Mouse (Mus musculus) midbrain, embryonic 15.5 days (tissue): ENCODE results near the gene Ccnjl. TPM values are rescaled to one million over a fixed set of nuclear protein-coding genes. Genes with fewer than 3 reads are reported as not detected.

Source experiments
- ATAC-seq: fragments of 200-750 bp; cut with Nextera tagmentation; replicated peaks from 2 replicates; pipeline ENCODE4 v1.8.0; 2017; ENCODE audit warnings: moderate TSS enrichment
- H3K27ac ChIP-seq: fragments of 300-500 bp; sonication (generic); 2 replicates; pipeline ENCODE4 v1.5.1; 2015; ENCODE audit warnings: mild to moderate bottlenecking, inconsistent platforms
- H3K27me3 ChIP-seq: fragments of 300-500 bp; sonication (generic); replicated peaks from 2 replicates; pipeline ENCODE4 v1.6.1; 2015; ENCODE audit warnings: inconsistent platforms
- H3K36me3 ChIP-seq: fragments of 300-500 bp; sonication (generic); replicated peaks from 2 replicates; pipeline ENCODE4 v1.6.1; 2015; ENCODE audit warnings: inconsistent platforms
- H3K4me1 ChIP-seq: fragments of 300-500 bp; sonication (generic); 2 replicates; pipeline ENCODE4 v1.6.1; 2015; ENCODE audit warnings: inconsistent platforms
- H3K4me2 ChIP-seq: fragments of 300-500 bp; sonication (generic); 2 replicates; pipeline ENCODE4 v1.6.1; 2015; ENCODE audit warnings: inconsistent platforms, mild to moderate bottlenecking, moderate library complexity
- H3K4me3 ChIP-seq: fragments of 300-500 bp; sonication (generic); 2 replicates; pipeline ENCODE4 v1.5.1; 2015; ENCODE audit warnings: mild to moderate bottlenecking, inconsistent platforms
- H3K9ac ChIP-seq: fragments of 300-500 bp; sonication (generic); 2 replicates; pipeline ENCODE4 v1.6.1; 2015; ENCODE audit warnings: mild to moderate bottlenecking, inconsistent platforms
- H3K9me3 ChIP-seq: fragments of 300-500 bp; sonication (generic); 2 replicates; pipeline ENCODE4 v1.6.1; 2016; ENCODE audit warnings: inconsistent platforms
- WGBS: fragments of 180-500 bp; shearing (Covaris S2); methylation state at CpG from one replicate; pipeline ENCODE4 v1.1.7; 2015; ENCODE audit warnings: mixed read lengths; 5-methylcytosine and 5-hydroxymethylcytosine counted together
- polyA plus RNA-seq: library from polyadenylated mRNA; unstranded; fragments of >200 nt; fragmentation: Nextera tagmentation; extraction: Ambion mirVana; gene quantifications from 2 replicates; pipeline ENCODE4 v1.2.1, GENCODE M21; 2015

Ccnjl gene
- polyA plus RNA-seq: 13.7 and 15.3 TPM in 2 replicates

DNA sequence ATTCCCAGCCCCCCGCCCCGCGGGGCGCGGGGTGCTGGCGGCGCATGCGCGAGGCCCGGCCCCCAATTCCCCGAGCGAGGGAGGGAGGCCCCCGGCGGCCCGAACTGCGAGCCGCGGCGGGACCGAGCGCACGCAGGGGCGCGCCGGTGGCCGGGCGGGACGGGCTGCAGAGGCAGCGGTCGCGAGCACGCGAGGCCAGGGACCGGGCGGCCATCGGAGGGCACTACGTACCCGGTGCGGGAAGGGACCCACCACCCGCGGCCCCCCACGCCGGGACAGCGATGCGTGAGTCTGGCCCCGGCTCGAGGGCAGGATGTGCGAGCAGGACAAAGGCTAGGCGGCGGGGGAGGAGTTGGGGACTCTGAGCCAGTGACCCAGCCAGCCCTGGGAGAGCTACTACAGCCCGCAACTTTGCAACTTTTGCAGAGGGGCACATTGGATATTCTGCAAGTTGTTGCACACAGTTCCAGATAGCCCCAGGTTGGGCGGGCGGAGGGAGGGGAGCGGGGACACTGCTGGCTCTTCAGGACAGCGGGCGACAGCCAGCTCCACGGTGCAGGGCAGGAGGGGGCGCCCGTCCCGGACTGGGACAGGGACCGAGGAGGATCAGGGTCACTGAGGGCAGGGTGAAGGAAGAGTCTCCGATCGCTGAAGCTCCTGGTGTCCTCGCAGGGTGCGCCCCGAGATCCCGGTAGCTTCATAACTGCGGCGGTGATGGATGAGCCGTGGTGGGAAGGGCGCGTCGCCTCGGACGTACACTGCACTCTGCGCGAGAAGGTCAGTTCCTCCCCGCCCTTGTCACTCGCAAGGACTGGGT is at the start of gene Ccnjl:
Gene Ccnjl, plus strand, starts transcription at position 102 of the 817 bp plus-strand sequence.
- peak within 1 kb of the TSS; percentile 94 for H3K4me2 ChIP-seq
- peak; percentile 84 for ATAC-seq
- no peaks in the 10 kb centered on the region for H3K36me3 ChIP-seq
- H3K9ac ChIP-seq: peak within 1 kb of the TSS; percentile 53
- H3K4me1 ChIP-seq: peaks cover 37% of the 10 kb centered on the region
- no peaks in the 10 kb centered on the region for H3K27me3 ChIP-seq
- H3K27ac ChIP-seq: peak within 1 kb of the TSS; percentile 71
- H3K4me3 ChIP-seq: peak within 1 kb of the TSS; percentile 59
- no peaks in the 10 kb centered on the region for H3K9me3 ChIP-seq
- under 1% methylated on average over 76 of the region's 79 CpGs for WGBS

DNA sequence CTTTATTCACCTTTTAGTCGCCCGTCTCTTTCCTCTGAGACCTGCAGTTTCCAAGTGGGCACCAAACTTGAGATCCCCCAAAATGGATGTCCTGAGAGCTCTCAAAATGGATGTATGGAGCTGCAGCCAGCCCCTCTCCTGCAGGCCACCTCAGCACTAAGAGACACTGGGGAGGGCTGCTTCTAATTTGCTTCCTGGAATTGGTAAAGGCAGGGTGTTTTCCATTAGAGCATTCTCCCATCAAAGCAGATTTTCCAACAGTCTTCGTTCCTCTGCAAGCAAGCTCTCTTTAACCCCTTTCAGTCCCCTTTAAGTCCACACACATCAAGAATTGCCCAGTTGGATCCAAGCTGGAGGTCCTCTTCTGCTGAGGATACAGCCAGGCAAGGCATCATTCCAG is 49.2 kb upstream of the Ccnjl start:
- no peak overlapping the region for H3K4me3 ChIP-seq
- no peak overlapping the region for H3K27ac ChIP-seq
- no peak for ATAC-seq
- no peaks in the 10 kb centered on the region for H3K36me3 ChIP-seq
- 91% methylated on average over 3 of the region's 3 CpGs for WGBS
- H3K9ac ChIP-seq: no peak overlapping the region
- no peaks in the 10 kb centered on the region for H3K9me3 ChIP-seq
- no peaks in the 10 kb centered on the region for H3K27me3 ChIP-seq
- H3K4me1 ChIP-seq: peaks cover 14% of the 10 kb centered on the region
- no peak overlapping the region for H3K4me2 ChIP-seq

DNA sequence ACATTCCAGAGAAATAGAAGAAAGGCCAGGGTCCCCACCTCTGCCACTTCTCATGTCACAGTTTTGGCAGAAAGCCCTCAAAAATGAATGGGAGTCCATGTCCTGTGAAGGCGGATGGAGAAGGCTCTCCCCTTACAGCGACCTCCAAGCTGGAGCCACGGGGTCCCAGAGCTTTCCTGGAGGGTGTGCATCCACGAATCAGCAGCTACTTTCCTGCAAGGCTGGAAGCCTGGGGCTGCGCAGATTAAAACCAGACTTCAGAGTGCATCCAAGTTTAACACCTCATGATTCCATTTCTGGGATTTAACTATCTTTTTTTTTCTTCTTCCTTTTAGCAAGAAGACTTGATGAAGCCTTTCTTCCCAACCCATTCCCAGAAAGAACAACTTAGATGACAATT is 48.0 kb upstream of the Ccnjl start:
- Histone ChIP-seq H3K4me1 (peaks cover 6% of the 10 kb centered on the region; the same call in 1 of the 2 replicates), H3K27me3 (no peaks in the 10 kb centered on the region), H3K27ac (no peak overlapping the region), H3K4me3 (no peak overlapping the region), H3K4me2 (no peak overlapping the region), H3K9ac (no peak overlapping the region), H3K9me3 (no peaks in the 10 kb centered on the region), H3K36me3 (no peaks in the 10 kb centered on the region)
- ATAC-seq: no peak
- WGBS: 55% methylated on average over 5 of the region's 5 CpGs

DNA sequence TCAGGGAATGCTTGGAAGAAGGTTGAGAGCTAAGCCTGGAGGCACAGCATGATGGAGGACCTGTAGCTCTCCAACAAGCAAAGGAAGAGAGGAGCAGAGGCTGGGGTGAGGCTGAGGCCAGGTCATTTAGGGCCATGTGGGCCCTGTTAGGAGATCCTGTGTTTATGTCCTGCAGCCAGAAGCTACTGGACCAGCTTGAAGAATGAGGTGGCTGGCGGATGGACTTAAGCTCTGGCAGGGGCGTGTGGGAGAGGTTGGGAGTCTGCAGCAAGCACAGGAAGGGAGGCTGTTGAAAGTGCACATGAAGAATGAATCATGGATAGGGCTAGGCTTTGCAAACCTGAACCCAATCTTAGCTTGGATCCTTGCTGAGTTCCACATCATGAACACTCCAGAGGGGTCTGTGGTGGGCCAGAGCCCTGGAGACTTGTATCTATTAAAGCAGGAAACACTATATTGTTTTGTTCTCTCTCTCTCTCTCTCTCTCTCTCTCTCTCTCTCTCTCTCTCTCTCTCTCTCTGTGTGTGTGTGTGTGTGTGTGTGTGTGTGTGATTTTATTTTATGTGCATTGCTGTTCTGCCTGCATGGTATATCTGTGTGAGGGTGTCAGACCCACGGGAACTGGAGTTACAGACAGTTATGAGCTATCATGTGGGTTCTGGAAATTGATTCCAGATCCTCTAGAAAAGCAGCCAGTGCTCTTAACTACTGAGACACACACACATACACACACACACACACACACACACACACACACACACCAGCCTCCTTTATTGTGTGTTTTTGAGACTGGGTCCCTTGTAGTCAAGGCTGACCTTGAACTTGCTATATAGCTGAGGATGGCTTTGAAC is 46.7 kb upstream of the Ccnjl start:
- no peak overlapping the region for H3K4me2 ChIP-seq
- H3K9me3 ChIP-seq: no peaks in the 10 kb centered on the region
- H3K9ac ChIP-seq: no peak overlapping the region
- H3K27me3 ChIP-seq: no peaks in the 10 kb centered on the region
- H3K4me1 ChIP-seq: peaks cover 6% of the 10 kb centered on the region; the same call in 1 of the 2 replicates
- H3K27ac ChIP-seq: no peak overlapping the region
- 76% methylated on average over 3 of the region's 3 CpGs for WGBS
- ATAC-seq: no peak
- H3K4me3 ChIP-seq: no peak overlapping the region
- H3K36me3 ChIP-seq: no peaks in the 10 kb centered on the region

DNA sequence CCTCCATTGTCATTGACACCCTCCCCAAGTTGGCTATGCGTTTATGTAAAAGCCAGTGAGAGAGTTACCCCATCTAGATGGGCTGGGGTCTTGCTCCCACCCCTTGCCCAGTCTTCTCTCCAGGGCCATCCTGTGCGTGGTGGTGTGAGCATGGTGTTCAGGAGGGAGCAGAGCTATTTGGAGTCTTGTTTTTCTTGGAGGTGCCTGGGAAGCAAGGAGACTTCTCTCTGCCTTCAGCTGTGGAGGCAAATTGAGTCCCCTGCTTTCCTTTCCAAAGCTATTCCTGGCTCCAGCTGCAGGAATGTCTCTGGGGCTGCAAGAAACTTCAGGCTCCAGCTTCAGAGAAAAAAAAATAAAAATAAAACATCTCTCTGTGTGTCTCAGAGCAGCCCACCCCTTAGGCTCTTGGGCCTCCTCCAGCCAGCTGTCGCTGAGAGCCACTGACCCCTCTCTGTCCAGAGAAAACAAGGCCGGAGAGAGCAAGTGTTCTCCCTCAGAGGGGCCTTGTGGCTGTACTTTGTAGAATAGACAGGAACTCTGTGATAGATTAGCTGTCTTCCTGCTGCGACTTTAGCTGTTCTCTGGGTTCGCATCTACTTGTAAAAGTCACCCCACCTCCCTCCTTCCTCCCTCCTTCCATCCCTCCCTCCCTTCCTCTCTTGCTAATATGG is 45.3 kb upstream of the Ccnjl start:
- Histone ChIP-seq H3K4me2 (no peak overlapping the region), H3K36me3 (no peaks in the 10 kb centered on the region), H3K27ac (no peak overlapping the region), H3K4me3 (no peak overlapping the region), H3K9ac (no peak overlapping the region), H3K4me1 (peaks cover 6% of the 10 kb centered on the region; the same call in 1 of the 2 replicates), H3K9me3 (no peaks in the 10 kb centered on the region), H3K27me3 (no peaks in the 10 kb centered on the region)
- 66% methylated on average over 6 of the region's 6 CpGs for WGBS
- no peak for ATAC-seq

DNA sequence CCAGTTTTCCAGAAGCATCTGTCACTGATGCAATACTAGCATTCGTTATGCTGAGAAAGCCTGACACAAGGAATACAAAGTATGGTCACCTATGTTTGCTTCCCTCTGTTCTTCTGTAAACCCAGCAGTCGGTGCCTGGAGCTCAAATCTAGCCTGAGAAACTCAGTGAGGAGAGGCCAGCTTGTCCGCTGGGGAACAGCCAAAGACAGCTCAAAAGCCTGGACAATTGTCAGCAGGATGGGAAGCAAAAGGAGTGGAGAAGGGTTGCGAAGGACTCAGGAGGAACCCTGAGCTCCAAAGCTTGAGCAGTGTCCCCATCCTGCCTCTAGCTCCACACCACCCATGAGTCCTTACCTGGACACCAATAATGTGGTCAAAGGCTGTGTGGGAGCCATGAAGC is 44.5 kb upstream of the Ccnjl start:
- H3K4me1 ChIP-seq: peaks cover 6% of the 10 kb centered on the region; the same call in 1 of the 2 replicates
- no peaks in the 10 kb centered on the region for H3K36me3 ChIP-seq
- no peak overlapping the region for H3K4me2 ChIP-seq
- 86% methylated on average over 4 of the region's 4 CpGs for WGBS
- no peak overlapping the region for H3K9ac ChIP-seq
- no peak for ATAC-seq
- no peak overlapping the region for H3K27ac ChIP-seq
- H3K9me3 ChIP-seq: no peaks in the 10 kb centered on the region
- H3K27me3 ChIP-seq: no peaks in the 10 kb centered on the region
- H3K4me3 ChIP-seq: no peak overlapping the region

DNA sequence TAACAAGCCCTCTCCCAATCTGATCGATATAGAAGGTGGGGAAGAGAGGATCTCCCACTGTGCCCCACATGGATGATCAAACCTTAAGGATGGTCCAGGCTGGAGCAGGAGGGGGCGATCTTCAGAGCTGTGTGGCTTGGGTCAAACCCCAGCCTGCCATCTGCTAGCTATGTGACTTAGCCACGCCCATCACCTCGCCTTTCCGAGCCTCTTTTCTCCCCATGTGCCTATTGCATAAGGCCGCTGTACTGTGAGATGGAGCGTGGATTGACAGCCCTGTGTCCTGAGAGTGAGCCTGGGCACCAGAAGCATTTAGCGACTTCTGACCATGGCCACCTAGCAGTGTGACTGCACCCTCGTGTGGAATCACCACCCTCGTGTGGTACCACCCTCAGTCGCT is 43.9 kb upstream of the Ccnjl start:
- Histone ChIP-seq H3K9me3 (no peaks in the 10 kb centered on the region), H3K27me3 (no peaks in the 10 kb centered on the region), H3K27ac (no peak overlapping the region), H3K4me1 (peaks cover 6% of the 10 kb centered on the region; the same call in 1 of the 2 replicates), H3K36me3 (no peaks in the 10 kb centered on the region), H3K4me3 (no peak overlapping the region), H3K4me2 (no peak overlapping the region), H3K9ac (no peak overlapping the region)
- ATAC-seq: 0 out of 2 replicates have a peak, but pooled peaks have one; percentile 20
- 41% methylated on average over 11 of the region's 11 CpGs for WGBS

DNA sequence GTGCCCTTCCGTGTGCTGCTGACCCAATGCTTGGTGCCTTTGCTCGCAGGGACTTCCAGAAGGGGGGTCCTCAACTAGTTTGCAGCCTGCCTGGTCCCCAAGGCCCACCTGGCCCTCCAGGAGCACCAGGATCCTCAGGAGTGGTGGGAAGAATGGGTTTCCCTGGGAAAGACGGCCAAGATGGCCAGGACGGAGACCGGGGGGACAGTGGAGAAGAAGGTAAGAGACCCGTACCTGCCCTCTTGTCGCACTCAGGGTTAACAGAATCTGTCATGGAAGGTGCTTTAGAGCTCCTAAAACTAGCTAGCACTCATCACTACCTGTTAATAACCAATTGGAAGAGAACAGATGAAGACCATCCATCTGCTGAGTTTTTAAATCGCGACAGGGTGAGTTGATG is 42.7 kb upstream of the Ccnjl start:
- H3K4me3 ChIP-seq: no peak overlapping the region

DNA sequence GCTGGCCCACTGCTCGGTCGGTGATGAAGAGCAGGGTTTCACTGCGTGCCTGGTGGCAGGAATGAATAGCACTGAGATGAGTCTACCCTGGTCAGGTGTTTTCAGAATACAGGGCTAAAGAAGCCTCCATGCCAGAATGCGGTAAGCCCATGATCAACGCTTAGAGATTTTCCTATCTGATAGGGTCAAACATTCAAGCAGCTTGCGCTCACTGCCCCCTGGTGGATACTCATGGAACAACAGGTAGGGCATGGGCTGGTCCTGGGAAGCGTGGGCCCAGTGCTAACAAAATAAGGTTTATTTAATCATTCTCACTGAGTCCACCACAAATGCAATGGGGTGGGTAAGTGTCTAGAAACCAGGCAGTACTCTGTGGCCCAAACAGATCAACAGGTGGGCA is 35.9 kb upstream of the Ccnjl start:
- Histone ChIP-seq H3K4me1 (peaks cover 11% of the 10 kb centered on the region), H3K4me3 (no peak overlapping the region), H3K36me3 (no peaks in the 10 kb centered on the region), H3K27me3 (no peaks in the 10 kb centered on the region), H3K4me2 (no peak overlapping the region), H3K9me3 (no peaks in the 10 kb centered on the region), H3K9ac (no peak overlapping the region), H3K27ac (no peak overlapping the region)
- WGBS: 29% methylated on average over 7 of the region's 7 CpGs
- ATAC-seq: peak; percentile 19; the same call in 1 of the 2 replicates

More for the DNA sequence above, 42.7 kb upstream of the Ccnjl start:
- no peaks in the 10 kb centered on the region for H3K27me3 ChIP-seq
- no peaks in the 10 kb centered on the region for H3K9me3 ChIP-seq
- no peak for ATAC-seq
- H3K36me3 ChIP-seq: no peaks in the 10 kb centered on the region
- WGBS: 91% methylated on average over 9 of the region's 9 CpGs
- H3K9ac ChIP-seq: no peak overlapping the region
- H3K4me2 ChIP-seq: no peak overlapping the region
- H3K4me1 ChIP-seq: peaks cover 6% of the 10 kb centered on the region; the same call in 1 of the 2 replicates
- no peak overlapping the region for H3K27ac ChIP-seq

DNA sequence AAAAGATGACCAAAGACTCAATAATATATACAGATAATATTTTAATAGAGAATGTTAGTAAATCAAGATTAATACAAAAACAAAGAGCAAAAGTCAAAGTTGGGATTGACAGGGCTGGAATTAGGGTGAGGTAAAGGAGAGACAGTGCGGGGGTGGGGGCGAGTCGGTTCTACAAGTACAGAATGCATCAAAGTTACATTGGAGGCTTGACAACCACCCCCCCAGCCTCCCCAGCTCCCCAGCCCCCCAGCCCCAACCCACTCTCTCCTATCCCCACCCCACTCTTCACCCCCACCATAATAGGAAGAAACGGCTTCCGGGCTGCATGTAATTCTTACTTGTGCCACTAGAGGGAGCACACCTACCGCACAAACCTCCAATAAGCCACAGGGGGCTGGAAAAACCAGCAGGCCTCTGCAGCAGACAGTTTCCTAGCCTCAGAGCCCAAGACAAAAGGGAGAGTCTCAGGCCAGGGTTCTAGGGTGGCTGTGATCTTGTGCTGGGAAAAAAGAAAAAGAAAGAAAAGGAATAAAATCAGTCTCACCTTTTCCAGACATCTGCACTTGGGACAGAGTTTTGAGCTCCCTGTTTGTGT is 34.7 kb upstream of the Ccnjl start:
- H3K27me3 ChIP-seq: no peaks in the 10 kb centered on the region
- no peaks in the 10 kb centered on the region for H3K9me3 ChIP-seq
- H3K4me2 ChIP-seq: no peak overlapping the region
- no peak overlapping the region for H3K4me3 ChIP-seq
- H3K4me1 ChIP-seq: peaks cover 11% of the 10 kb centered on the region
- H3K9ac ChIP-seq: no peak overlapping the region
- no peaks in the 10 kb centered on the region for H3K36me3 ChIP-seq
- H3K27ac ChIP-seq: 0 out of 2 replicates have a peak overlapping the region, but pooled peaks have one; percentile 1
- ATAC-seq: peak; percentile 79
- 23% methylated on average over 6 of the region's 6 CpGs for WGBS

DNA sequence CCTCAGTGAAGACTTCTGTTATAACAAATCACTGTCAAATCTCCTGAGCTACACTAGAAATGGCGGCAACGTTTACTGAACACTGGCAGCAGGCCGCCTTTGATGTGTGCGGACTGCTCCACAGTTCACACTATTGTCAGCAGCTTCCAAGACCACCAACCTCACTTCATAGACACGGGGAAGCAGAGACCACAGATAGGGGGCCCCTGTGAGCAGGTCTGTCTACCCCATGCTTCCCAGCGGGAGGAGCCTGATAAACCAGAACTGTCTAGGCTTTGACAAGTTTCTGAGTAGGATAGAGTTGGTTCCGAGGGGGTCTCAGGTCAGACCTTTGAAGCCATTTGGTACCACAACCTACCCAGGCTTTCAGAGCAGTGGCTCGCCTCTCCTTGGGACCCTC is 33.5 kb upstream of the Ccnjl start:
- peaks cover 11% of the 10 kb centered on the region for H3K4me1 ChIP-seq
- no peak overlapping the region for H3K9ac ChIP-seq
- no peak for ATAC-seq
- no peak overlapping the region for H3K4me3 ChIP-seq
- no peak overlapping the region for H3K4me2 ChIP-seq
- no peaks in the 10 kb centered on the region for H3K36me3 ChIP-seq
- 37% methylated on average over 8 of the region's 8 CpGs for WGBS
- H3K27ac ChIP-seq: no peak overlapping the region
- no peaks in the 10 kb centered on the region for H3K27me3 ChIP-seq
- H3K9me3 ChIP-seq: no peaks in the 10 kb centered on the region
